ENCODE assay signal across 9 mouse cellular contexts in the genomic region with DNA sequence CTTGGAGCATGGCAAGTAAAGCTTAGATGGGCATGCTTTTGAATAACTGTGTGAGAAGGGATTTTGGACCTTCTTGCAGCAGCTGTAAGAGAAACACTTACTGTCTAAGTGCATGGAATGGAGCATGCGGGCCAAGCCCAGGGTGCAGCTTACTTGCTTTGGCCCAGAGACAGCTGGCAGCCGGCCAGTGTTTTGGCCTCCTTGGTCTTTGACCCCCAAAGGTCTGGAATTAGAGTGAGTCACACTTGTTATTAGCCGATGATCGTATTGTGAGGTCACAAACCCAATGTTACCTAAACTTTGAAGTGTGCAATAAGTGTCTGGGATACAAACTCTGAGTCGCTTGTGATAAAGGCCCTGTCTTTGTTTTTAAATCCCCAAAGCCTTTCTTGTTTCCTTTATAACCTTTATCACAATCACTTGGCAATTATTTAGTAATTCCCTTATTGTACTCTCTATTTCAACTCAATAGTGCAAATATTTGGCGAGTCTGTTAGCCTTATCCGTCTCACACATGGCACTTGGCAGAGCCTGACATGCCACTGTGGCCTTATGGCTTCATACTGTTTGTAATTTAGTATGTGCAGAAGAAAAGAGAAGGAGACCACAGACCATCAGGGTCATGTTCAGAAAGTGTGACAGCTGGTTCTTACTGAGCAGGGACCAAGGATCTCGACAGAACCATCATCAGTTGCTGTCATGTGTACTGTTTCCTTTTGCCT. TPM values are rescaled to one million over a fixed set of nuclear protein-coding genes. Genes with fewer than 3 reads are reported as not detected.
DNase-seq lines count a peak whose midpoint lies in the region; ATAC-seq lines count a peak whose summit lies in the region.
"Had no signal": no experiment of that assay in that cellular context is flagged by ENCODE, and none has a peak within 500 bp of the region (broad histone marks: within the 10 kb centered on the region; RNA-seq: fewer than 3 reads in every experiment).

No protein-coding gene starts in this region.

- H3K4me3 ChIP-seq in kidney, embryonic 16.5 days (ENCODE audit: low read length): no peak overlapping the region
- no peak overlapping the region for H3K4me3 ChIP-seq in hindbrain, embryonic 14.5 days (replicated peaks; ENCODE audit: low read length)

- DNase-seq in layer of hippocampus, adult 11-12 months (ENCODE audit: low spot score): peak; percentile 6
- DNase-seq in layer of hippocampus, adult 9-11 months: no peak
- DNase-seq in fibroblast of lung, adult 2 months (ENCODE audit: low read depth): peak; percentile 81
- peak; percentile 56 for DNase-seq in ovary, postnatal 14 days (ENCODE audit: low spot score)
- no peak for DNase-seq in hindbrain, embryonic 14.5 days (ENCODE audit: low spot score)
- DNase-seq in left cerebral cortex, adult 9 months (ENCODE audit: low spot score in 2 of 2): no peak
- DNase-seq in right cerebral cortex, postnatal 25 days: no peak

- WGBS in kidney, embryonic 16.5 days: 45% methylated on average over 8 of the region's 8 CpGs
- WGBS in hindbrain, embryonic 14.5 days: 73% methylated on average over 8 of the region's 8 CpGs

- peak; percentile 46; the same call in 1 of the 2 replicates for ATAC-seq in kidney, embryonic 16.5 days (ENCODE audit: low FRiP score, low TSS enrichment)
- ATAC-seq in hindbrain, embryonic 14.5 days (ENCODE audit: low FRiP score): no peak

- H3K36me3 ChIP-seq in kidney, embryonic 16.5 days (ENCODE audit: insufficient read depth, low read length): no peaks in the 10 kb centered on the region
- no peaks in the 10 kb centered on the region for H3K36me3 ChIP-seq in hindbrain, embryonic 14.5 days (replicated peaks; ENCODE audit: control insufficient read depth, insufficient read depth)

- no peak overlapping the region for H3K27ac ChIP-seq in kidney, embryonic 16.5 days (ENCODE audit: low read length)
- no peak overlapping the region for H3K27ac ChIP-seq in hindbrain, embryonic 14.5 days

- H3K9me3 ChIP-seq in kidney, embryonic 16.5 days (ENCODE audit: low read length): no peaks in the 10 kb centered on the region
- no peaks in the 10 kb centered on the region for H3K9me3 ChIP-seq in hindbrain, embryonic 14.5 days (ENCODE audit: control insufficient read depth, low read length)

- no peak overlapping the region for H3K4me2 ChIP-seq in kidney, embryonic 16.5 days (replicated peaks; ENCODE audit: low read depth, low read length)
- H3K4me2 ChIP-seq in hindbrain, embryonic 14.5 days (replicated peaks): no peak overlapping the region

- H3K27me3 ChIP-seq in kidney, embryonic 16.5 days (ENCODE audit: insufficient read depth, low read length): no peaks in the 10 kb centered on the region
- no peaks in the 10 kb centered on the region for H3K27me3 ChIP-seq in hindbrain, embryonic 14.5 days (ENCODE audit: control insufficient read depth, insufficient read depth, low read length)

- H3K4me1 ChIP-seq in kidney, embryonic 16.5 days (ENCODE audit: insufficient read depth, low read length): 0 out of 2 replicates have a peak, but pooled peaks cover 5% of the 10 kb centered on the region
- no peaks in the 10 kb centered on the region for H3K4me1 ChIP-seq in hindbrain, embryonic 14.5 days (replicated peaks; ENCODE audit: control insufficient read depth, insufficient read depth, low read length)

- no peak overlapping the region for H3K9ac ChIP-seq in kidney, embryonic 16.5 days (replicated peaks; ENCODE audit: low read length)
- no peak overlapping the region for H3K9ac ChIP-seq in hindbrain, embryonic 14.5 days

RNA-seq across cellular contexts. Expression of gene Tnfsf15, which starts 26.8 kb away (rescaled TPM):
- 1.3 TPM in 2 replicates for polyA plus RNA-seq in kidney, embryonic 16.5 days (2015; fragmentation: Nextera tagmentation; extraction: Ambion mirVana)
- polyA plus RNA-seq in hindbrain, embryonic 14.5 days (2014; fragmentation: Nextera tagmentation; extraction: Ambion mirVana): not detected in 2 replicates

RNA-seq across cellular contexts. Expression of gene Gm11214, which starts 54.9 kb away (rescaled TPM):
- polyA plus RNA-seq in kidney, embryonic 16.5 days (2015; fragmentation: Nextera tagmentation; extraction: Ambion mirVana): not detected in 2 replicates
- polyA plus RNA-seq in hindbrain, embryonic 14.5 days (2014; fragmentation: Nextera tagmentation; extraction: Ambion mirVana): not detected in 2 replicates
- polyA plus RNA-seq: limb, embryonic 14.5 days had no signal

Comparison
In these comparisons a context has a peak if more than half of its experiments do, and no peak if none do; other contexts are left out.
1. DNase-seq: peak in layer of hippocampus, adult 11-12 months (single experiment), fibroblast of lung, adult 2 months (single experiment) and ovary, postnatal 14 days (single experiment); none in layer of hippocampus, adult 9-11 months (single experiment), hindbrain, embryonic 14.5 days (single experiment), left cerebral cortex, adult 9 months (0 of 2) and right cerebral cortex, postnatal 25 days (single experiment).